Mouse (Mus musculus): ENCODE measurements around the gene Thbs1. TPM values are rescaled to one million over a fixed set of nuclear protein-coding genes. Genes with fewer than 3 reads are reported as not detected.
"Not testable (repeated sequence)": the region's sequence is repeated elsewhere in the genome, so short reads cannot be mapped to it uniquely, and the experiment has no call there.

Thbs1 gene
- total RNA-seq, 1 experiment from 2014 or later = 8.0 TPM

DNA sequence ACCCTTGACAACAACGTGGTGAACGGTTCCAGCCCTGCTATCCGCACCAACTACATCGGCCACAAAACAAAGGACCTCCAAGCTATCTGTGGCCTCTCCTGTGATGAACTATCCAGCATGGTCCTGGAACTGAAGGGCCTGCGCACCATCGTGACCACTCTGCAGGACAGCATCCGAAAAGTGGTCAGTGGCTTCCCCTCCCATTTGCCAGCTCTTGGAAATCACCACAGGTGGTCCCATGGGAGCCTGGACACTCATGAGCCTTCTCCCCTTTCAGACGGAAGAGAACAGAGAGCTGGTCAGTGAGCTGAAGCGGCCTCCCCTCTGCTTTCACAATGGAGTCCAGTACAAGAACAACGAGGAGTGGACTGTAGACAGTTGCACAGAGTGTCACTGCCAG lies 3.0 kb downstream of the Thbs1 start:
- DNase-seq = no peak

DNA sequence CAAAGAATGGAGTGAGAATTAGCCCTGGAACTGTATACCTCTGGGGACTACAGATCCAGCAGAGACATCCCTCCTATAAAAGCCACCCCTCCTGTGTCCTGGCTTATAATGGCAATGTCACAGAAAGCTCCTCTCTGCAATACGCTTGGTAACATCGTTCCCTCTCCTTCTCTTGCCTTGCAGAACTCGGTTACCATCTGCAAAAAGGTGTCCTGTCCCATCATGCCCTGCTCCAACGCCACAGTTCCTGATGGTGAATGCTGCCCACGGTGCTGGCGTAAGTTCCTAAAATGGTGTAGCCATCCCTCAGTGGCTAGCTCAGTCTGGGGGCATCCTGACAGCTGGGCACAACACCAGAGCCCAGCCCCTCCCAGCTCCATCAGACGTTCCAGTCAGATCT lies 4.0 kb downstream of the Thbs1 start:
- no peak for DNase-seq

DNA sequence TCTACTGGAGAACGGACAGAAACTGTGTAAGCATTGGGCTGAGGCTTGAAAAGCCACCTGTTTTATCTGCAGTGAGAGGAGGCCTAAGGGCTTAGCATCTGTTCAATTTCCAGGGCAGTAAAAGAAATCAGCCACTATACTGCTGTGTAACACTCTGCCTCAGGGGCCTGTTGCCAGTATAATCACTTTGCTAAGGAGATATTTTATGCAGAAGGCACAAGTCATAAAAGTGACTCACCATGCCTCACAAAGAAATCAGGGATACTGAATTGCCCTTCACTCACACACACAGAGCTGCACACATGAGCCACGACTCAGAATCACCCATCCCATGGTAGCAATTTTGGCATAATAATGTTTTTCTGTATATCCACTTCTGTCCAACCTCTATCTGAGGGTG lies 4.5 kb downstream of the Thbs1 start:
- no peak for DNase-seq

DNA sequence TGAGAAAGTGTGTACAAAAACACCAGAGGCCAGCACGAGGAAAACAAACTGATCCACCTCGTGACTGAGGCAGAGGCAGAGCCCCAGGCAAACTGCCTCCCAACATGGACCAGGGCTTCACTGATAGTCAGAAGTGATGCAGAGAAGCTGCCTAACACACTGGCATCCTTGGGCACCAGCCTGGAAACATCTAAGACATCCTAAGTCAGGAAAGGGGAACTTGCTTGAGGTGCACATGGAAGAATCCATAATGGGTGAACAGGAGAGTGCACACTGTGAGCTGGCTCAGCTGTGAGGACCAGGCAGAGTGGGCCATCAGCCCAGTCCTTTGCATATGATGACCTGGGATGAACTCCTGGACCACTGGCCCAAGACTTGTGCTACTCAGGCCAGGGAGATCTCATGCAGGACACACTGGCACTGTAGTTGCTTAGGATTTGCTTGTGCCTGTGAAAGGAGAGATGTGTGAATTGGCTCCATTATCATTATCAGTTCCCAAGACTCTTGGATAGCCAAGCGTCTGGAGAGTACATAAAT lies 5.1 kb downstream of the Thbs1 start:
- no peak for DNase-seq

DNA sequence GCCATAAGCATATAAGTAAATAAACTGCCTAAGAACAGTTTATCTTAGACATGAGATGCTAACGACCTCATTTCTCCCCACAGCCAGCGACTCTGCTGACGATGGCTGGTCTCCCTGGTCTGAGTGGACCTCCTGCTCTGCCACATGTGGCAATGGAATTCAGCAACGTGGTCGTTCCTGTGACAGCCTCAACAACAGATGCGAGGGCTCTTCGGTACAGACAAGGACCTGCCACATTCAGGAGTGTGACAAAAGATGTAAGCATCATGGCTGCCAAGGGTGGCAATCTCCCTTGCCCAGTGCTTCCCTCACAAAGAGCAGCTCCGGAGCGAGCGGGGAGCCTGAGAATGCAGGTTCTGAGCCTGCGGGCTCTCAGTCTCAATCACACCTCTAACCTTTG lies 5.7 kb downstream of the Thbs1 start:
- no peak for DNase-seq

DNA sequence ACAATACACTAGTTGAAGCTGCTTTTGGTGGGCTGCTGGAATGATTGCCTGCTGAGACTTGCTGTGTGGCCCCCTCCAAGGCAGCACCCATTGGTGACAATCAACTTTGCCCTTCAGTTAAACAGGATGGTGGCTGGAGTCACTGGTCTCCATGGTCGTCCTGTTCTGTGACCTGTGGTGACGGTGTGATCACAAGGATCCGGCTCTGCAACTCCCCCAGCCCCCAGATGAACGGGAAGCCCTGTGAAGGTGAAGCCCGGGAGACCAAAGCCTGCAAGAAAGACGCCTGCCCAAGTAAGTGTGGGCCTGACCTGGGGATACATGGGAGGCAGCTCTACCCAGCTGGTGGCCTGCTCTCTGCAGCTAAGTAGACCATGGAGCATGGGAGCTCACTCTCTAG lies 6.4 kb downstream of the Thbs1 start:
- DNase-seq = no peak

DNA sequence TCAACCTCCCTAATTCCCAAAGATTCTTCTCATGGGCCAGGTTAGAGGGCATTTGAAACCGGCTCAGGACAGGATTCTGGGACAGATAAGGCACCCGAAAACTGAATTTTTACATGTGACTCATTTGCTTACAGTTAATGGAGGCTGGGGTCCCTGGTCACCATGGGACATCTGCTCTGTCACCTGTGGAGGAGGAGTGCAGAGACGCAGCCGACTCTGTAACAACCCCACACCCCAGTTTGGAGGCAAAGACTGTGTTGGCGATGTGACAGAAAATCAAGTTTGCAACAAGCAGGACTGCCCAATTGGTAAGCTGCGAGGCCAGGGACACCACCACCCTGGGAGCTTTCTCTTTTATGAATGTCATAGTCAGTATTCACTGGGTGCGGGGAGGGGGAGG lies 6.8 kb downstream of the Thbs1 start:
- no peak for DNase-seq

DNA sequence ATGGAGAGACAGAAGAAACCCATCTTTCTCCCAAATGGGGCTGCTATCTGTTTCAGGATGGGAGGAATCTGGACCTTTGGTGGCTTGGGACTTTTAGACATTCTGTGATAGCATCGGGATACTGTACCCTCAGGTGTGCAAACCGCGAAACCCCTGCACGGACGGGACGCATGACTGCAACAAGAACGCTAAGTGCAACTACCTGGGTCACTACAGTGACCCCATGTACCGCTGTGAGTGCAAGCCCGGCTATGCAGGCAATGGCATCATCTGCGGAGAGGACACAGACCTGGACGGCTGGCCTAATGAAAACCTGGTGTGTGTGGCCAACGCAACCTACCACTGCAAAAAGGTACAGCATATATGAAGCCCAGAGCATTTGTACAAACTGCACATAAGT lies 8.0 kb downstream of the Thbs1 start:
- no peak for DNase-seq

DNA sequence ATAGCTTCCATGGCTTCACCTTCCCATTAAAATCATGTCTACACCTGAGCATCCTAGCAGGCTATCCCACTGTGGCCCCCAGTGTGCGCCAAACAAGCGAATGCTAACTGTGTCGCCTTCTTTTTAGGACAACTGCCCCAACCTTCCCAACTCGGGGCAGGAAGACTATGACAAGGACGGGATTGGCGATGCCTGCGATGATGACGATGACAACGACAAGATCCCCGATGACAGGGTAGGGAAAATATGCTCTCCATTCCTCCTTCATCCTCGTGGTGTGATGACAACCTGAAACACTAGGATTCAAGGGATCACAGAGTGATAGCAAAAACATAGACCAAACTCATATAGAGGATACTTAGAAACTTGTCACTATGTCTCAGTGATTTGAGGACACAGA lies 8.4 kb downstream of the Thbs1 start:
- no peak for DNase-seq

DNA sequence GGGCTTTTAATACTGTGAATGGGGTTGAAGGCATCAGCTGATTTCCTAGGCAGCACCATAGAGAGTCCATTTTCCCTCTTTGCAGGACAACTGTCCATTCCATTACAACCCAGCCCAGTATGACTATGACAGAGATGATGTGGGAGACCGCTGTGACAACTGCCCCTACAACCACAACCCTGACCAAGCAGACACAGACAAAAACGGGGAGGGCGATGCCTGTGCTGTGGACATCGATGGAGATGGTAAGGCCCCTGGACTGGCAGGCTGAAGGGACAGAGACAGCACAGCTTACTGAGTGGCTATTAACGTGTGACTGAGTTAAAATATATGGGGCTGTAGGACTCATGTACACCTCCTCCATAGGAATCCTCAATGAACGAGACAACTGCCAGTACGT lies 9.1 kb downstream of the Thbs1 start:
- DNase-seq = no peak

DNA sequence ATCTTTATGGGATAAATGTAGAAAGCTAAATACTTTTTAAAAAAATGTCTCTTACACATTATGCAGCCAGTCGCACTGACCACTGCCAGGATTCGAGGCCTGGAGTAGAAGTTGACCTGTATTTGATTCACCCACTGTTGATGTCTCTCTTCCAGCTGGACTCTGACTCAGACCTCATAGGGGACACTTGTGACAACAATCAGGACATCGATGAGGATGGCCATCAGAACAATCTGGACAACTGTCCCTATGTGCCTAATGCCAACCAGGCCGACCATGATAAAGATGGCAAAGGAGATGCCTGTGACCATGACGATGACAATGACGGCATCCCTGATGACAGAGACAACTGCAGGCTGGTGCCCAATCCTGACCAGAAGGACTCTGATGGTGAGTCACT lies 10.6 kb downstream of the Thbs1 start:
- no peak for DNase-seq

DNA sequence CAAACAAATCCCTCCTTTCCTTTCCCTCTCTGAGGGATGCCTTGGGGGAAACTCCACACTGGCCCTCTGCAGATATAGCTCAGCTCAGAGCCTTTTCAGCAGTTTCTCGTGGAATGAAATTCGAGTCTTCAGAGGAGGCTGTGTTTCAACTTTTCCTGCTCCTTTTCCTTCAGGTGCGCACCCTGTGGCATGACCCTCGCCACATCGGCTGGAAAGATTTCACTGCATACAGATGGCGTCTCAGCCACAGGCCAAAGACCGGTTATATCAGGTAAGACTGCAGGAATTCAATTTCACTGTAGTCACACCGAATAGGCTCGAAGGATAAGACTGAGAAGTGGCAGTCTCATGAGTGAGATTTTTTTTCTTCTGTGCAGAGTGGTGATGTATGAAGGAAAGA lies 12.1 kb downstream of the Thbs1 start:
- no peak for DNase-seq

DNA sequence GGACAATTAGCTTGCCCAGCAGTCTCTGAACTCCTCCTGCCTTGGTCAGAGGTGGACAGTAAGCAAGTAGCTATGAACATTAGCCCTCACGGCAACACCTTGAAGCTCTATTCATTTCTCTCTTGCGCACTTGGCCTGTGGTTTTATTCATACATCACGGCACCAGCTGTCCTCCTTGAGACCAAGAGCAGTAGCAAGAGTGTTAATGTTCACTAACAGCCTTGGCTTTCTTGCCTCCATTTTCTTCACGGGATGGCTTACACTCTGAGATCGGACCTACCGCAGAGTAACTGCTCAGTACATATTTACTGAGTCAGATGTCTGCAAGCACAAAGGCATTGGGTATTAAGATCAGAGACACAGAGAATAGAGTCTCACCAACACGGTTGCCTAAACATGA lies 12.8 kb downstream of the Thbs1 start:
- DNase-seq = no peak

DNA sequence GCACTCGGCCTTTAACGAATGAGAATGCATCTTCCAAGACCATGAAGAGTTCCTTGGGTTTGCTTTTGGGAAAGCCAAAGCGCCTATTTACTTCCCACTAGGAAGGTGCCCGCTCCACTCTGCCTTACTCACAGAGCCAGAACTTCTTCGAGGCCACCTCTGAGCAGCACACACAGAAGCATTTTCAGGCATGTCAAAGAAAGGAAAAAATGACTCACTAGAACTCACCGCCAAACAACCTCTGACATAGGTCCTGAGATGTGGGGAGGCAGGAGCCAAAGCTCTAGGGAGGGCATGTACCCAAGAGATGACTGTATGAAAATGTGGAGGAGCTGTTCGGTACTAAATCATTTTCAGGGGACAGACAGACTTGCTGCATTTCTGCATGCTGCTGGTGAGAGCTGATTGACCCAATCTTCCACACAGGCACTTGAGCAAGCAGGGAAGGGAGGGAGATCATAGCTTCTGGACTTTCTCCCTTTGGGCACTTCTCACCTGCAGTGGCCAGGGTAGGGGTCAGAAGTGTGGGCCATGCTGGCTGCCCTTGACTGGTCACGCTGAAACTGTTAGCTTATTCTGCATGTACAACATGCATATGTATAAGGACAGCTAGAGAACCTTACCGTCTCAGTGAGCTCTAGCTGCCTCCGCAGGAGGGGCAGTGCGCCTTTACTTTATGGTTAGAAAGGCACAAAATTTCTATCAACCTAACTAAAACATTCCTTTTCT lies 13.7 kb downstream of the Thbs1 start:
- DNase-seq = no peak

DNA sequence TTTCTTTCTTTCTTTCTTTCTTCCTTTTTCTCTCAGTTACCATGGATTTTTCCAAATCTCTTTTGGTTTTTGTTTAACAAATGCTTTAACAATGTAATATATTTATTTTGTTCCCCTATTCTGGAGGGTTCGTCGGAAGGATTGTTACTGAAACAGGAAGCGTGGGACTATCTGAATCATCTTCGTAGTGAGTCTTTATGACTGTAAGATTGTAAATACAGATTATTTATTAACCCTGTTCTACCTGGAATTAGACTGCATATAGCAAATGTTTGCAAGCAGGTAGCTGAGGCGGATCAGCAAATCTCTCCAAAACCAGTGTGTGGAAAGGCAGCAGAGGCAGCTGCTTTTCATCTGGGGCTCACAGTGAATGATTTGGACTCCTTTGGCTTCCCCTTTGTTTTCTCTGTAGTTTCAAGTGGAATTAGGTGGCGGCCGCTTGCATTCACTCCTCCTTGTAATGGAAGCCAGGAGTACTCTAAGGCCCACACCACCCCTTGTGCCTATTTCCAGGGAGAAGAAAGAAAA lies 14.3 kb downstream of the Thbs1 start:
- DNase-seq = no peak

DNA sequence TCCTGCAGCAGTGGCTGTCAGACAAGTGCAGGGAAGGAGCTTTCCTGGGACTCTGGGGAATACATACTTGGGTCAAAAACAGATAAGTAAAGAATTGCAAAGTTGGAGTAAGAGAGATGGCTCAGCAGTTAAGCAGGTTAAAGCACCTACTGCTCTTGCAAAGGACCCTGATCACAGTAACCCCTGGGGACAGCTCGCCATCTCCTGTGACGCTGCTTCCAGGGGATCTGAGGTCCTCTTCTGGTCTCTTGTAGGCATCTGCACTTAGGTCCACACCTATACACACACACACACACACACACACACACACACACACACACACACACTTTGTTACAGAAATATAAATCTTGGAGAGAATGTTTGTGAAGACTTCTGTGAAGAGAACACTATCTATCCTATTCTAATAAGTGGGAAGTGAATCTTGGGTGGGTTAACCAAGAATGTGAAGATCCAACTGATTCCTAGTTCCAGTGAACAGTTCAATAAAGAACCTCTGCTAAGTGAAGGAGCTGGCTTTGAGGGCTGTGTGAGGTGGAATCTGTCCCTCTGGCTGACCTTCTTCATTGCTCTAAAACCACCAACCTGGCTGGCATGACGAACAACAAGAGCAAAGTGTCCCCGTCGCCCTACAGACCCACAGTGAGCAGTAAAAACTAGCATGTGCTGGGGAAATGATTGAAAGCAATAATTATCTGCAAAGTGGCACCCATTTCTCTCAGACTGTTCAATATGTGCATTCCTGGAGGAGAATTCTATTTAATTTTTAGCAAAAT lies 16.0 kb downstream of the Thbs1 start:
- DNase-seq = no peak

DNA sequence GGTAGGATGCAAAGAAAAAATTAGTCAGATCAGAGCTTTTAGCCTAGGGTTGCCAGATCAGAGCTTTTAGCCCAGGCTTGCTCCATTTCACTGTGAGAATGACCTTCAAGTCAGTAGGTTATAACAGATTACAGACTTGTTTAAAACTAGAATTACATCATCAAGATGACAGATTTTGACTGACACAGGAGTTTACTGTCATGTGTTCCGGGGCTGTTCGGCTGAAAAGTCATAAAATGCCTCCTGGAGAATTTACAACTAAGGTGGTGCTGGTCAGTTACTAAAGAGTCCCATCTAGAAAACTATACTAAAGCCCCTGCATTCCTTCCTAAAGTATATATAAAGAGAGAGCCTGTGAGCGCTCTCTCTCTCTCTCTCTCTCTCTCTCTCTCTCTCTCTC lies 16.6 kb downstream of the Thbs1 start:
- DNase-seq = no peak

DNA sequence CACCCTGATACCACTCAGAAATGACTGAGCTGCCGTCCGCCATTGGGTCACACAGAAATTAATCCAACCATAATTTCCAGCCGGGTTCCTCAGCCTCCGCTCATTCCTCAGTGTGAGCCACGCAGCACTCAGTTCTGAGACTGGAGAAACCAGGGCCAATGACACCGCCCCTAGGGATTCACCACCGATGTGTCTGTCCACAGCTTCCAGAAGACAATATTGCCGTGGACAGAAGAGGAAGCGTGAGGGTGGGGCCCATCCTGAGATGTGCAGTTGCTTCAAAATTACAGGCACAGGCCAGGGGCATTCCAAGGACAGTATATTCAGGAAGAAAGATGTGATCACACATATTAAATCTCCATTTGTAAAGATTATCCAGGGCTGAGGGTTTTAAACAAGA lies 25.4 kb downstream of the Thbs1 start:
- no peak for DNase-seq

DNA sequence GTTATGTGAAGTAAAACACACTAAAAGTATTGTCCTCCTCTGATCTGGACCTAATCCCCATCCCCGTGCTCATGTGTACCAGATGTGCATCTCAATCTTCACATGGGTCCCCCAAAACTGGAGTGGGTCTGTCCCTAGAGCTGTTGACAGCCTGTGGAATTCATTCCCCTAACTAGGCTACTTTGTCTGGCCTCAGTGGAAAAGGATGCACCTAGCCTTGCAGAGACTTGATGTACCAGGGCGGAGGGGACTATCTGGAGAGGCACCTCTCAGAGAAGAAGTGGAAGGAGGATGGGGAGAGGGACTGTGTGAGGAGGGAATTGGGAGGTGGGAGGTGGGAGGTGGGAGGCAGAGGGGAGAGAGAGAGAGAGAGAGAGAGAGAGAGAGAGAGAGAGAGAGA lies 26.1 kb downstream of the Thbs1 start:
- DNase-seq = no peak

DNA sequence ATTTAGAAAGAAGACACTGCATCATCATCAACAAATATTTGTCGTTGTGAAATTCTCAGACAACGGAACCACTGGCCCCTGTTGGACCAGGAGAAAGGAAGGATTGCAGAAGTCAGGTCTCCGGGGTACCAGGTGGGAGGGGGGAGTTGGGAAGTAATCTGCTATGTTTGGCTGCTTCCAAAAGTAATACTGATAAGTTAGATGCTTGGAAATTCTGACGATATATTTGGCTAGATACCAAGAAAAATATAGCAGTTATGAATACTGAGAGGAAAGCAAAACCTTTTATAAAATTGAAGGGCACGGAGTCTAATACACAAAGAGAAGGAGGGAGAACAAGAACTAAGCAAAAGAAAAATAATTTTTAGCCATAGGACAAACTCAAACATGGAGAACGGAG lies 27.6 kb downstream of the Thbs1 start:
- no peak for DNase-seq

DNA sequence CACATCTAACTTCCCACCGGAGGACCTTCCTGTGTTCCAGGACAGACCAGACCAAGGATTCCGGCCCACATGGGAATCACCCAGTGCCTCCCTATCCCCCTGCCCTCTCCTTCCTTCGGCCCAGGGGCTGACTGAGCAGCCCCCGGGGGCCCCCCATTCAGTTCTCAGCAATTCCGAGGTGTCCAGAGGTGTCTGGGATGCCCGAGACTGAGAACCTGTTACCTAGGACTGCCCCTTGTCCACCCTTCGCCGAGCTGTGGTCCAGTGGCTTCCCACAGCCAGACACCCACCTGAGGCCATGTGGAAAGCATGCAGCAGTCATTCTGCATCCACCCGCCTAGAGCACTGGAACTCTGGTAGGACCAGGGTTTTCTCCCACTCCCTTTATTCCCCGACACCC lies 30.0 kb downstream of the Thbs1 start:
- DNase-seq = no peak

DNA sequence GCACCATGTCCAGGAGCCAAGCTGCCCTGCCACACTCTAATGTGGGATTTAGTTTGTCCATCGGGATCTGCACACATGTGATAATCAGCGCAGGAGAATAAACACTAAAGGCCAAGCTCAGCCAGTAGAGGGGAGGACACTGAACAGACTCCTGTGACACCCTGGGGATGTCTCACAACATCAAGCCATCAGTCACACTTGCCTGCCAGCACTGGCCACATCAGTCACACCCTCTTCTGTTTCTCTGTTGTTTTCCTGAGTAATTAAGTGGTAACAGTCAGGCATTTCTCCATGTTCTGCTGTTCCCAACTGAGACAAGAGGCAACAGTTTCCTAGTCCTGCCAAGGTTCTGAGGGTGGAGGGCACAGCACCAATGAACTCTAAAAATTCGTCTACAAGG lies 36.1 kb downstream of the Thbs1 start:
- not testable (repeated sequence) for DNase-seq

DNA sequence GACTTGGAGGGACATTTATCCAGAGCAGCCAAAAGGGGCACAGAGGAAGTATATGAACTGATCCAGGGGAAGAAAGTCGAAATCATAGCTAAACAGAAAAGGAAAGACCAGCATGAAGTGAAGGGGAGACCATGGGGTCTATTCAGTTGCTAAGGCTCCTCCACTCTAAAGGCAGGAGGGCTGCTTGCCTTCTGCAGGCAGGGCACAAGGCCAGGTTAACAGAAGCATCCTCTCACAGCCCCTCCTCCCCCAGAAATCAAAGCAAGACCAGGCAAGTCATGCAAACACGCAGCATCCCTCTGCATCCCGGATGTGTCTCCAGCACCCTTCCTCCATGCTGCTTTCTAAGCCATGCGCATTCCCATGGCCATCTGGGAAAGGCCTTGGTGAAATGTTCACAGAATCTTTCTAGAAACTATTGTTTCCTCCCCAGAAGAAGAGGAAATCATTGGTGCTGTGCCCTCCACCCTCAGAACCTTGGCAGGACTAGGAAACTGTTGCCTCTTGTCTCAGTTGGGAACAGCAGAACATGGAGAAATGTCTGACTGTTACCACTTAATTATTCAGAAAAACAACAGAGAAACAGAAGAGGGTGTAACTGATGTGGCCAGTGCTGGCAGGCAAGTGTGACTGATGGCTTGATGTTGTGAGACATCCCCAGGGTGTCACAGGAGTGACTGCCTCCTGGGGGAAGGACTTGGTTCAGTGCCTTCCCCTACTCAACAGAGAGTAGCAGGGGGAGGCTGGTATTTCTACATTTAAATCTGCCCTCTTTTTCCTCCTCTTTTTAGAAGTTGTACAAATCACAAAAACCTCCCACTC lies 36.9 kb downstream of the Thbs1 start:
- no peak for DNase-seq

Measured in adrenal gland, postnatal 25 days (tissue).